Mouse (Mus musculus) right cerebral cortex, postnatal 14 days (tissue): ENCODE data around the gene Ptprt.
"Not testable (repeated sequence)": the region's sequence is repeated elsewhere in the genome, so short reads cannot be mapped to it uniquely, and the experiment has no call there.

ENCODE experiments used
- DNase-seq: peaks from one replicate; pipeline ENCODE4 v3.0.0; 2022

The Ptprt gene

GRCm38 (mm10) chr2:162182621-162183475 is 478.1 kb downstream of the Ptprt start:
- no peak for DNase-seq

- DNase-seq: no peak
Observed at GRCm38 (mm10) chr2:162181826-162182225, 479.1 kb downstream of the Ptprt start.

GRCm38 (mm10) chr2:162172529-162172928 is 488.4 kb downstream of the Ptprt start:
- DNase-seq: no peak

GRCm38 (mm10) chr2:162141845-162142411 is 519.0 kb downstream of the Ptprt start:
- peak; percentile 23 for DNase-seq

- DNase-seq: not testable (repeated sequence)
Observed at GRCm38 (mm10) chr2:162136176-162136575, 524.8 kb downstream of the Ptprt start.

GRCm38 (mm10) chr2:162131607-162132304 is 529.2 kb downstream of the Ptprt start:
- DNase-seq: no peak

GRCm38 (mm10) chr2:162129896-162130295 is 531.1 kb downstream of the Ptprt start:
- DNase-seq: no peak

- DNase-seq: no peak
Observed at GRCm38 (mm10) chr2:162118041-162118440, 542.9 kb downstream of the Ptprt start.

GRCm38 (mm10) chr2:162082391-162082790 is 578.6 kb downstream of the Ptprt start:
- peak; percentile 28 for DNase-seq

GRCm38 (mm10) chr2:162080717-162081398 is 580.1 kb downstream of the Ptprt start:
- DNase-seq: no peak

- DNase-seq: peak; percentile 11
Observed at GRCm38 (mm10) chr2:162078571-162079280, 582.2 kb downstream of the Ptprt start.

- no peak for DNase-seq
Observed at GRCm38 (mm10) chr2:162052816-162053215, 608.1 kb downstream of the Ptprt start.

- DNase-seq: no peak
Observed at GRCm38 (mm10) chr2:162050198-162050597, 610.7 kb downstream of the Ptprt start.

GRCm38 (mm10) chr2:162035615-162036014 is 625.3 kb downstream of the Ptprt start:
- DNase-seq: no peak

- no peak for DNase-seq
Observed at GRCm38 (mm10) chr2:162031636-162032035, 629.3 kb downstream of the Ptprt start.

GRCm38 (mm10) chr2:162001016-162001415 is 659.9 kb downstream of the Ptprt start:
- no peak for DNase-seq

GRCm38 (mm10) chr2:161982311-161982710 is 678.6 kb downstream of the Ptprt start:
- no peak for DNase-seq

- no peak for DNase-seq
Observed at GRCm38 (mm10) chr2:161961179-161962163, 699.5 kb downstream of the Ptprt start.

- no peak for DNase-seq
Observed at GRCm38 (mm10) chr2:161945424-161945823, 715.5 kb downstream of the Ptprt start.

GRCm38 (mm10) chr2:161944689-161945088 is 716.3 kb downstream of the Ptprt start:
- DNase-seq: no peak

GRCm38 (mm10) chr2:161941991-161942390 is 719.0 kb downstream of the Ptprt start:
- DNase-seq: no peak
